In genomic region chr17:32354211-32354610, GRCm38 (mm10) we compare ENCODE assay signal across 10 mouse cellular contexts. TPM values are rescaled to one million over a fixed set of nuclear protein-coding genes. Genes with fewer than 3 reads are reported as not detected.
DNase-seq lines count a peak whose midpoint lies in the region; ATAC-seq lines count a peak whose summit lies in the region.
"Had no signal": no experiment of that assay in that cellular context is flagged by ENCODE, and none has a peak within 500 bp of the region (broad histone marks: within the 10 kb centered on the region; RNA-seq: fewer than 3 reads in every experiment).

No protein-coding gene starts in this region.

- 55% methylated on average over 5 of the region's 5 CpGs for WGBS in heart, embryonic 15.5 days
- WGBS in heart, embryonic 11.5 days (ENCODE audit: insufficient replicate concordance): 61% methylated on average over 5 of the region's 5 CpGs
- 58% methylated on average over 5 of the region's 5 CpGs for WGBS in midbrain, embryonic 12.5 days
- 63% methylated on average over 5 of the region's 5 CpGs for WGBS in midbrain, embryonic 10.5 days
- 40% methylated on average over 5 of the region's 5 CpGs for WGBS in hindbrain, embryonic 16.5 days
- 54% methylated on average over 5 of the region's 5 CpGs for WGBS in neural tube, embryonic 15.5 days

- H3K36me3 ChIP-seq in heart, embryonic 15.5 days: peaks cover 50% of the 10 kb centered on the region
- peaks cover 32% of the 10 kb centered on the region for H3K36me3 ChIP-seq in heart, embryonic 11.5 days (ENCODE audit: control insufficient read depth, insufficient read depth, low read length)
- peaks cover 58% of the 10 kb centered on the region for H3K36me3 ChIP-seq in midbrain, embryonic 12.5 days
- peaks cover 60% of the 10 kb centered on the region for H3K36me3 ChIP-seq in midbrain, embryonic 10.5 days
- H3K36me3 ChIP-seq in hindbrain, embryonic 16.5 days (ENCODE audit: control insufficient read depth, insufficient read depth, low read length): peaks cover 48% of the 10 kb centered on the region
- peaks cover 54% of the 10 kb centered on the region for H3K36me3 ChIP-seq in neural tube, embryonic 15.5 days

- DNase-seq in midbrain, embryonic 10.5 days (ENCODE audit: low spot score): no peak
- DNase-seq in urinary bladder, postnatal 14 days (ENCODE audit: low spot score): no peak
- DNase-seq: lung, adult 2 months; thymus, postnatal 36 days had no signal

- H3K27me3 ChIP-seq in heart, embryonic 15.5 days: no peaks in the 10 kb centered on the region
- H3K27me3 ChIP-seq in heart, embryonic 11.5 days (ENCODE audit: control insufficient read depth, insufficient read depth, low read length): no peaks in the 10 kb centered on the region
- no peaks in the 10 kb centered on the region for H3K27me3 ChIP-seq in midbrain, embryonic 12.5 days
- no peaks in the 10 kb centered on the region for H3K27me3 ChIP-seq in midbrain, embryonic 10.5 days (ENCODE audit: low read depth, poor library complexity, severe bottlenecking)
- no peaks in the 10 kb centered on the region for H3K27me3 ChIP-seq in hindbrain, embryonic 16.5 days (replicated peaks; ENCODE audit: control insufficient read depth, insufficient read depth, low read length)
- no peaks in the 10 kb centered on the region for H3K27me3 ChIP-seq in neural tube, embryonic 15.5 days (replicated peaks)
- H3K27me3 ChIP-seq: embryonic facial prominence, embryonic 15.5 days had no signal

- ATAC-seq in heart, embryonic 15.5 days (replicated peaks; ENCODE audit: insufficient number of reproducible peaks, insufficient read depth, low FRiP score, low read depth): no peak
- no peak for ATAC-seq in heart, embryonic 11.5 days (replicated peaks; ENCODE audit: insufficient number of reproducible peaks, low FRiP score, low TSS enrichment)
- ATAC-seq in midbrain, embryonic 12.5 days (ENCODE audit: low FRiP score, low read depth): no peak
- no peak for ATAC-seq in hindbrain, embryonic 16.5 days
- ATAC-seq in neural tube, embryonic 15.5 days (ENCODE audit: low FRiP score): no peak

- peak overlapping the region; percentile 56 for H3K27ac ChIP-seq in heart, embryonic 15.5 days
- no peak overlapping the region for H3K27ac ChIP-seq in heart, embryonic 11.5 days (ENCODE audit: low read depth, low read length)
- peak overlapping the region; percentile 10 for H3K27ac ChIP-seq in midbrain, embryonic 12.5 days (replicated peaks)
- H3K27ac ChIP-seq in midbrain, embryonic 10.5 days (replicated peaks): no peak overlapping the region; the same call in 1 of the 2 replicates
- H3K27ac ChIP-seq in hindbrain, embryonic 16.5 days (ENCODE audit: low read depth, low read length): peak overlapping the region; percentile 71
- peak overlapping the region; percentile 56 for H3K27ac ChIP-seq in neural tube, embryonic 15.5 days (replicated peaks)
- H3K27ac ChIP-seq: embryonic facial prominence, embryonic 15.5 days had no signal

- peaks cover 23% of the 10 kb centered on the region for H3K4me1 ChIP-seq in heart, embryonic 15.5 days (replicated peaks)
- peaks cover 4% of the 10 kb centered on the region for H3K4me1 ChIP-seq in heart, embryonic 11.5 days (ENCODE audit: control insufficient read depth, insufficient read depth, low read length)
- H3K4me1 ChIP-seq in midbrain, embryonic 12.5 days: peaks cover 14% of the 10 kb centered on the region
- peaks cover 39% of the 10 kb centered on the region for H3K4me1 ChIP-seq in midbrain, embryonic 10.5 days
- peaks cover 15% of the 10 kb centered on the region for H3K4me1 ChIP-seq in hindbrain, embryonic 16.5 days (ENCODE audit: control insufficient read depth, insufficient read depth, low read depth, low read length)
- peaks cover 17% of the 10 kb centered on the region for H3K4me1 ChIP-seq in neural tube, embryonic 15.5 days

- no peak overlapping the region for H3K9ac ChIP-seq in heart, embryonic 15.5 days
- H3K9ac ChIP-seq in heart, embryonic 11.5 days (ENCODE audit: low read depth, low read length): no peak overlapping the region
- H3K9ac ChIP-seq in midbrain, embryonic 12.5 days (replicated peaks): no peak overlapping the region
- peak overlapping the region; percentile 27; the same call in 1 of the 2 replicates for H3K9ac ChIP-seq in hindbrain, embryonic 16.5 days (ENCODE audit: low read depth, low read length)
- H3K9ac ChIP-seq in neural tube, embryonic 15.5 days (replicated peaks): no peak overlapping the region
- H3K9ac ChIP-seq: embryonic facial prominence, embryonic 15.5 days had no signal

- no peak overlapping the region for H3K4me2 ChIP-seq in heart, embryonic 15.5 days
- H3K4me2 ChIP-seq in heart, embryonic 11.5 days: no peak overlapping the region
- H3K4me2 ChIP-seq in midbrain, embryonic 12.5 days (replicated peaks): no peak overlapping the region
- no peak overlapping the region for H3K4me2 ChIP-seq in hindbrain, embryonic 16.5 days (ENCODE audit: low read length)
- H3K4me2 ChIP-seq in neural tube, embryonic 15.5 days: no peak overlapping the region
- H3K4me2 ChIP-seq: embryonic facial prominence, embryonic 15.5 days had no signal

- no peaks in the 10 kb centered on the region for H3K9me3 ChIP-seq in heart, embryonic 15.5 days (replicated peaks)
- no peaks in the 10 kb centered on the region for H3K9me3 ChIP-seq in heart, embryonic 11.5 days (replicated peaks; ENCODE audit: control insufficient read depth, low read length)
- H3K9me3 ChIP-seq in midbrain, embryonic 12.5 days: no peaks in the 10 kb centered on the region
- no peaks in the 10 kb centered on the region for H3K9me3 ChIP-seq in midbrain, embryonic 10.5 days (replicated peaks)
- H3K9me3 ChIP-seq in hindbrain, embryonic 16.5 days (ENCODE audit: control insufficient read depth, low read length): no peaks in the 10 kb centered on the region
- H3K9me3 ChIP-seq in neural tube, embryonic 15.5 days (replicated peaks): no peaks in the 10 kb centered on the region
- H3K9me3 ChIP-seq: embryonic facial prominence, embryonic 15.5 days had no signal

- H3K4me3 ChIP-seq in heart, embryonic 15.5 days: no peak overlapping the region
- H3K4me3 ChIP-seq in heart, embryonic 11.5 days (ENCODE audit: low read depth, low read length): no peak overlapping the region
- H3K4me3 ChIP-seq in midbrain, embryonic 12.5 days: no peak overlapping the region
- no peak overlapping the region for H3K4me3 ChIP-seq in midbrain, embryonic 10.5 days
- H3K4me3 ChIP-seq in hindbrain, embryonic 16.5 days (ENCODE audit: low read length): no peak overlapping the region
- H3K4me3 ChIP-seq in neural tube, embryonic 15.5 days (replicated peaks): no peak overlapping the region
- H3K4me3 ChIP-seq: embryonic facial prominence, embryonic 15.5 days had no signal

RNA-seq across cellular contexts. Expression of gene Akap8l, which starts 3.8 kb away (rescaled TPM):
- 88.1 and 98.5 TPM in 2 replicates for polyA plus RNA-seq in heart, embryonic 15.5 days (2015; fragmentation: Nextera tagmentation; extraction: Ambion mirVana)
- 59.0 and 63.8 TPM in 2 replicates for polyA plus RNA-seq in heart, embryonic 11.5 days (2014; fragmentation: Nextera tagmentation; extraction: Ambion mirVana)
- 131 and 133 TPM in 2 replicates for polyA plus RNA-seq in midbrain, embryonic 12.5 days (2016; fragmentation: Nextera tagmentation; extraction: Ambion mirVana)
- polyA plus RNA-seq in midbrain, embryonic 10.5 days (2016; fragmentation: Nextera tagmentation; extraction: Ambion mirVana): 90.2 and 106 TPM in 2 replicates
- 145 and 153 TPM in 2 replicates for polyA plus RNA-seq in hindbrain, embryonic 16.5 days (2015; fragmentation: Nextera tagmentation; extraction: Ambion mirVana)
- polyA plus RNA-seq in neural tube, embryonic 15.5 days (2015; fragmentation: Nextera tagmentation; extraction: Ambion mirVana): 146 and 170 TPM in 2 replicates

RNA-seq across cellular contexts. Expression of gene Akap8, which starts 33.2 kb away (rescaled TPM):
- polyA plus RNA-seq in heart, embryonic 15.5 days (2015; fragmentation: Nextera tagmentation; extraction: Ambion mirVana): 64.8 and 74.3 TPM in 2 replicates
- 44.2 and 44.3 TPM in 2 replicates for polyA plus RNA-seq in heart, embryonic 11.5 days (2014; fragmentation: Nextera tagmentation; extraction: Ambion mirVana)
- 140 and 151 TPM in 2 replicates for polyA plus RNA-seq in midbrain, embryonic 12.5 days (2016; fragmentation: Nextera tagmentation; extraction: Ambion mirVana)
- polyA plus RNA-seq in midbrain, embryonic 10.5 days (2016; fragmentation: Nextera tagmentation; extraction: Ambion mirVana): 130 and 140 TPM in 2 replicates
- polyA plus RNA-seq in hindbrain, embryonic 16.5 days (2015; fragmentation: Nextera tagmentation; extraction: Ambion mirVana): 84.7 and 99.9 TPM in 2 replicates
- 100 and 101 TPM in 2 replicates for polyA plus RNA-seq in neural tube, embryonic 15.5 days (2015; fragmentation: Nextera tagmentation; extraction: Ambion mirVana)

RNA-seq across cellular contexts. Expression of gene Wiz, which starts 35.0 kb away (rescaled TPM):
- polyA plus RNA-seq in heart, embryonic 15.5 days (2015; fragmentation: Nextera tagmentation; extraction: Ambion mirVana): 13.1 and 16.9 TPM in 2 replicates
- 16.2 and 17.6 TPM in 2 replicates for polyA plus RNA-seq in heart, embryonic 11.5 days (2014; fragmentation: Nextera tagmentation; extraction: Ambion mirVana)
- 47.2 and 50.2 TPM in 2 replicates for polyA plus RNA-seq in midbrain, embryonic 12.5 days (2016; fragmentation: Nextera tagmentation; extraction: Ambion mirVana)
- polyA plus RNA-seq in midbrain, embryonic 10.5 days (2016; fragmentation: Nextera tagmentation; extraction: Ambion mirVana): 22.3 and 25.6 TPM in 2 replicates
- polyA plus RNA-seq in hindbrain, embryonic 16.5 days (2015; fragmentation: Nextera tagmentation; extraction: Ambion mirVana): 28.5 and 37.3 TPM in 2 replicates
- polyA plus RNA-seq in neural tube, embryonic 15.5 days (2015; fragmentation: Nextera tagmentation; extraction: Ambion mirVana): 34.0 and 34.3 TPM in 2 replicates

RNA-seq across cellular contexts. Expression of gene Rasal3, which starts 49.2 kb away (rescaled TPM):
- 1.9 and 10.0 TPM in 2 replicates for polyA plus RNA-seq in heart, embryonic 15.5 days (2015; fragmentation: Nextera tagmentation; extraction: Ambion mirVana)
- 0.94 and 1.3 TPM in 2 replicates for polyA plus RNA-seq in heart, embryonic 11.5 days (2014; fragmentation: Nextera tagmentation; extraction: Ambion mirVana)
- polyA plus RNA-seq in midbrain, embryonic 12.5 days (2016; fragmentation: Nextera tagmentation; extraction: Ambion mirVana): 0.59 and 1.1 TPM in 2 replicates
- polyA plus RNA-seq in midbrain, embryonic 10.5 days (2016; fragmentation: Nextera tagmentation; extraction: Ambion mirVana): 0.40 and 0.42 TPM in 2 replicates
- polyA plus RNA-seq in hindbrain, embryonic 16.5 days (2015; fragmentation: Nextera tagmentation; extraction: Ambion mirVana): 0.98 and 1.0 TPM in 2 replicates
- 0.55 and 11.3 TPM in 2 replicates for polyA plus RNA-seq in neural tube, embryonic 15.5 days (2015; fragmentation: Nextera tagmentation; extraction: Ambion mirVana)

Comparison
In these comparisons a context has a peak if more than half of its experiments do, and no peak if none do; other contexts are left out.
1. H3K27ac ChIP-seq: peak in heart, embryonic 15.5 days (single experiment), midbrain, embryonic 12.5 days (single experiment), hindbrain, embryonic 16.5 days (single experiment) and neural tube, embryonic 15.5 days (single experiment); none in heart, embryonic 11.5 days (single experiment) and midbrain, embryonic 10.5 days (single experiment).